Mouse (Mus musculus) thymus, adult 2 months (tissue): ENCODE measurements at regions not wholly inside any gene's neighbourhood (a gene's known extent, or its start where the extent isn't known, plus 50 kb on each side); places are given as distances from the start of the nearest gene placed in this dataset.

ENCODE experiments used
- DNase-seq: peaks from one replicate; pipeline ENCODE4 v3.0.0; 2021
- H3K27ac ChIP-seq: fragments of 200-500 bp; 2 replicates; pipeline ENCODE4 v1.5.1; 2012; ENCODE audit warnings: low read length, control low read depth; ENCODE audit not compliant: control insufficient read depth, insufficient read depth
- H3K27me3 ChIP-seq: fragments of 200-500 bp; 2 replicates; pipeline ENCODE4 v1.6.1; 2012; ENCODE audit warnings: mild to moderate bottlenecking, low read length, moderate library complexity, mixed read lengths; ENCODE audit not compliant: control insufficient read depth, insufficient read depth
- H3K36me3 ChIP-seq: fragments of 200-500 bp; 2 replicates; pipeline ENCODE4 v1.6.1; 2012; ENCODE audit warnings: mild to moderate bottlenecking, low read length, moderate library complexity; ENCODE audit not compliant: control insufficient read depth, insufficient read depth
- H3K4me1 ChIP-seq: fragments of 200-500 bp; replicated peaks from 2 replicates; pipeline ENCODE4 v1.6.1; 2012; ENCODE audit warnings: low read length; ENCODE audit not compliant: control insufficient read depth, insufficient read depth
- H3K4me3 ChIP-seq: fragments of 200-500 bp; 2 replicates; pipeline ENCODE4 v1.5.1; 2012; ENCODE audit warnings: mild to moderate bottlenecking, low read length, control low read depth, moderate library complexity; ENCODE audit not compliant: control insufficient read depth, insufficient read depth
- CTCF ChIP-seq: fragments of 200-500 bp; IDR thresholded peaks from 2 replicates; pipeline ENCODE4 v1.5.1; 2012; ENCODE audit warnings: mild to moderate bottlenecking, control low read depth, low read length, moderate library complexity, borderline replicate concordance; ENCODE audit not compliant: control insufficient read depth, poor library complexity, insufficient read depth; ENCODE audit errors: extremely low read depth
- POLR2A ChIP-seq: fragments of 200-500 bp; IDR thresholded peaks from 2 replicates; pipeline ENCODE4 v1.6.1; 2012; ENCODE audit warnings: mild to moderate bottlenecking, low read length, control low read depth, moderate library complexity; ENCODE audit not compliant: control insufficient read depth, poor library complexity, insufficient read depth; ENCODE audit errors: extremely low read depth
- WGBS: fragments of 180-500 bp; shearing (Covaris S2); methylation state at CpG from one replicate; pipeline ENCODE4 v1.1.7; 2018; 5-methylcytosine and 5-hydroxymethylcytosine counted together

DNA sequence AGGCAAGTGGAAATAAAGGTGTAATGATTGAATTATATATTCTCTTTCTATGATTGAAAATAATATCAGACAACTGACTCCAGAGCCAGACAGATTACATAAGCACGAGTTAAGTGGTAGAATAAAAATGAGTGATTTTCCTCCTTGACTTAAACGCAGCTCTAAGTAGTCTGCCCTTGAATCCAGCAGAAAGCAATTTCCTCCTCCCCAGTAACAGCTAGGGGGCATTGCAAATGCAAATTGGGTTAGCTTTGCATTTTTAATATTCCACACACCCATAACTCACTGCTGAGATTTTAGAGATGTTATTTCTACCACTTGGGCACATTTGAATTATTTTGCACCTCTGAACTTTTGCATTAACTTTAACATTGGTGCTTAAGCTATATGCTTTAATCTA lies 81.6 kb upstream of the Npvf start:
- H3K4me3 ChIP-seq, result no peak overlapping the region
- no peak overlapping the region for H3K27ac ChIP-seq
- DNase-seq, result no peak
- H3K4me1 ChIP-seq, result no peaks in the 10 kb centered on the region
- no peak for TF ChIP-seq CTCF
- no peak for TF ChIP-seq POLR2A
- no peaks in the 10 kb centered on the region for H3K27me3 ChIP-seq
- H3K36me3 ChIP-seq, result no peaks in the 10 kb centered on the region
- WGBS, result 75% methylated on average over 2 of the region's 2 CpGs

DNA sequence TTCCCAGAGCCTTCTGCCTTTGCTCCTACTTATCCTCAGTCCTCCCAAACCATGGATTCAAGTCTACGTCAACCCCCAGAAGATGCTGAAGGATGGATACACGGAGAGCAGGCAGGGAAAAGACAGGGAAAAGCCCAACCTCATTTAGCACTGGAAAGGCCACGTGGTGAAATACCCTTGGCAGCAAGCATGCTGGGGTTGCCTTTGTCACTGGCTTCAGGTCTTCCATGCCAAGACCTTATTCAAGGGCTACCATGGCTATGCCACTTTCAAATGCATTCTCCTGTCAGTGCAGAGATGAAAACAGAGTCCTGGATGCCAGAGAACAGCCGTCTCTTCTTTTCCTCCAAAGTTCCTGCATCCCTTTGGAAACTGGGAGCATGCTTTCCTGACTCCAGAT lies 87.8 kb upstream of the Npvf start:
- WGBS, result 91% methylated on average over 4 of the region's 4 CpGs
- DNase-seq, result no peak
- no peaks in the 10 kb centered on the region for H3K27me3 ChIP-seq
- no peak overlapping the region for H3K4me3 ChIP-seq
- H3K27ac ChIP-seq, result no peak overlapping the region
- H3K4me1 ChIP-seq, result no peaks in the 10 kb centered on the region
- TF ChIP-seq POLR2A (no peak), CTCF (no peak)
- H3K36me3 ChIP-seq, result no peaks in the 10 kb centered on the region

DNA sequence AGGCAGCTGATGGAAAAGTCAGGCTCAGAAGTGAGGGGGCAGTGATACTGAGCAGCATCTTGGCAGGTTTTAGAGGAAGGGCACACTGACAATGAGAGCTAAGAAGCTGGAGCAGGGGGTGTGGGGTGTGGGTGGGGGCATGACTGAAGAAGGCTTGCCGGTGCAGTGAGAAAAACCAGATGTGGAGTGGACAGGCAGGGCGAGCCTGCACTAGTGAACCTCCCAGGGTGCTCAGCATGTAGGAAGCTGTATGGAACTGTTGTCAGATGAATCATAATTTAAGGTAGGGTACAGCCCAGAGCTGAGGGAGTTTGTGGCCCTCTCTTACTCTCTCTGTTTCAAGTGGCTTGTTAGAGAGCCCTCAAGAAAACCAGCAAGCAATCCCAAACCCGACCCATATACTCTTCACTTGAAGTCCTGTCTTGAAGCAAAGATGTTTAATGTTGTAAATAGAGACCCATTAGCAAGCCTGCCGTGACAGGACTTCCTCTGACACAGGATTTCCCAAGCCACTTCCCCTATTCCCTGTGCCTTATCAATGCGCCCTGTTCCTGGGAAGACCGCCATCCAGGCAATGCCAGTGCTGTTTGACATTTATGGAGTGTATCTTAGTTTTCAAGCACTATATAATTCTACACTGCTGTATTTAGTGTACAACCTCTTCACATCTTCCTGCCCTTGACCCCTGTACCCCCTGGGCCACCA lies 90.4 kb upstream of the Npvf start:
- TF ChIP-seq POLR2A, result no peak
- no peak for TF ChIP-seq CTCF
- no peak for DNase-seq
- no peaks in the 10 kb centered on the region for H3K4me1 ChIP-seq
- no peak overlapping the region for H3K4me3 ChIP-seq
- H3K36me3 ChIP-seq, result no peaks in the 10 kb centered on the region
- H3K27me3 ChIP-seq, result no peaks in the 10 kb centered on the region
- H3K27ac ChIP-seq, result no peak overlapping the region
- 72% methylated on average over 6 of the region's 6 CpGs for WGBS

- WGBS, result 88% methylated on average over 7 of the region's 7 CpGs
- no peaks in the 10 kb centered on the region for H3K36me3 ChIP-seq
- no peaks in the 10 kb centered on the region for H3K4me1 ChIP-seq
- no peak overlapping the region for H3K27ac ChIP-seq
- H3K27me3 ChIP-seq, result no peaks in the 10 kb centered on the region
- H3K4me3 ChIP-seq, result no peak overlapping the region
- DNase-seq, result no peak
- TF ChIP-seq CTCF, result no peak
- no peak for TF ChIP-seq POLR2A
These were observed 98.9 kb upstream of the Npvf start for GRCm38 (mm10) chr6:50753151-50753550.

GRCm38 (mm10) chr6:50754786-50755185 lies 100.5 kb upstream of the Npvf start:
- TF ChIP-seq CTCF (no peak), POLR2A (no peak)
- H3K27me3 ChIP-seq, result no peaks in the 10 kb centered on the region
- H3K36me3 ChIP-seq, result no peaks in the 10 kb centered on the region
- no peak overlapping the region for H3K27ac ChIP-seq
- H3K4me3 ChIP-seq, result no peak overlapping the region
- no peaks in the 10 kb centered on the region for H3K4me1 ChIP-seq
- DNase-seq, result no peak
- 88% methylated on average over 12 of the region's 12 CpGs for WGBS

GRCm38 (mm10) chr6:50760367-50760766 lies 106.1 kb upstream of the Npvf start:
- Histone ChIP-seq H3K27ac (no peak overlapping the region), H3K4me3 (no peak overlapping the region), H3K36me3 (no peaks in the 10 kb centered on the region), H3K27me3 (no peaks in the 10 kb centered on the region), H3K4me1 (no peaks in the 10 kb centered on the region)
- TF ChIP-seq POLR2A (no peak), CTCF (no peak)
- DNase-seq, result no peak
- WGBS, result 83% methylated on average over 6 of the region's 6 CpGs

- no peak overlapping the region for H3K27ac ChIP-seq
- H3K4me1 ChIP-seq, result no peaks in the 10 kb centered on the region
- no peak for DNase-seq
- 91% methylated on average over 4 of the region's 4 CpGs for WGBS
- H3K4me3 ChIP-seq, result no peak overlapping the region
- no peaks in the 10 kb centered on the region for H3K36me3 ChIP-seq
- H3K27me3 ChIP-seq, result no peaks in the 10 kb centered on the region
- TF ChIP-seq POLR2A (no peak), CTCF (no peak)
These were observed 108.9 kb upstream of the Npvf start for GRCm38 (mm10) chr6:50763121-50763520.
